Mouse (Mus musculus): ENCODE results near the gene Slc25a31. TPM values are rescaled to one million over a fixed set of nuclear protein-coding genes. Genes with fewer than 3 reads are reported as not detected.

Slc25a31 gene
- polyA plus RNA-seq, 1 experiment from 2014 or later: 0.25 TPM

- peak overlapping the region; percentile 89 for H3K27ac ChIP-seq (ENCODE audit: low read depth, low read length)
- 2% methylated on average over 32 of the region's 37 CpGs for WGBS
- peak overlapping the region; percentile 79 for H3K4me3 ChIP-seq (ENCODE audit: low read depth, low read length)
- H3K4me1 ChIP-seq (ENCODE audit: control insufficient read depth, insufficient read depth, low read length): peaks cover 6% of the 10 kb centered on the region; the same call in 1 of the 2 replicates
- H3K27me3 ChIP-seq (ENCODE audit: control insufficient read depth, insufficient read depth, low read length): no peaks in the 10 kb centered on the region
- no peaks in the 10 kb centered on the region for H3K9me3 ChIP-seq (ENCODE audit: control insufficient read depth, low read length)
- H3K36me3 ChIP-seq (ENCODE audit: control insufficient read depth, insufficient read depth, low read length): no peaks in the 10 kb centered on the region
- H3K9ac ChIP-seq (ENCODE audit: low read length): peak overlapping the region; percentile 75
- peak overlapping the region; percentile 92 for H3K4me2 ChIP-seq
- DNase-seq (ENCODE audit: low spot score, missing footprints): peak; percentile 96
- ATAC-seq (ENCODE audit: low FRiP score): no peak; the same call in 1 of the 2 replicates
Measured at GRCm38 (mm10) chr3:40745661-40746547, 37.2 kb downstream of the Slc25a31 start.

- Histone ChIP-seq H3K4me3 (ENCODE audit: low read depth, low read length) (no peak overlapping the region), H3K4me2 (no peak overlapping the region), H3K27ac (ENCODE audit: low read depth, low read length) (no peak overlapping the region), H3K4me1 (ENCODE audit: control insufficient read depth, insufficient read depth, low read length) (no peaks in the 10 kb centered on the region), H3K27me3 (ENCODE audit: control insufficient read depth, insufficient read depth, low read length) (no peaks in the 10 kb centered on the region), H3K36me3 (ENCODE audit: control insufficient read depth, insufficient read depth, low read length) (peaks cover 5% of the 10 kb centered on the region; the same call in 1 of the 2 replicates), H3K9me3 (ENCODE audit: control insufficient read depth, low read length) (no peaks in the 10 kb centered on the region), H3K9ac (ENCODE audit: low read length) (no peak overlapping the region)
- WGBS: 94% methylated on average over 3 of the region's 3 CpGs
- DNase-seq (ENCODE audit: low spot score, missing footprints): no peak
- ATAC-seq (ENCODE audit: low FRiP score): no peak
Measured at GRCm38 (mm10) chr3:40760746-40761145, 52.1 kb downstream of the Slc25a31 start.

GRCm38 (mm10) chr3:40761312-40761711 is 52.7 kb downstream of the Slc25a31 start:
- H3K4me3 ChIP-seq (ENCODE audit: low read depth, low read length): no peak overlapping the region
- no peak overlapping the region for H3K27ac ChIP-seq (ENCODE audit: low read depth, low read length)
- H3K27me3 ChIP-seq (ENCODE audit: control insufficient read depth, insufficient read depth, low read length): no peaks in the 10 kb centered on the region
- no peak overlapping the region for H3K4me2 ChIP-seq
- DNase-seq (ENCODE audit: low spot score, missing footprints): no peak
- no peaks in the 10 kb centered on the region for H3K4me1 ChIP-seq (ENCODE audit: control insufficient read depth, insufficient read depth, low read length)
- WGBS: 87% methylated on average over 2 of the region's 2 CpGs
- H3K9ac ChIP-seq (ENCODE audit: low read length): no peak overlapping the region
- H3K9me3 ChIP-seq (ENCODE audit: control insufficient read depth, low read length): no peaks in the 10 kb centered on the region
- ATAC-seq (ENCODE audit: low FRiP score): no peak
- peaks cover 5% of the 10 kb centered on the region; the same call in 1 of the 2 replicates for H3K36me3 ChIP-seq (ENCODE audit: control insufficient read depth, insufficient read depth, low read length)

Other genes starting within 250 kb of the Slc25a31 start
- gene Intu, start 177.6 kb upstream of the Slc25a31 start, polyA plus RNA-seq (2014; fragmentation: Nextera tagmentation; extraction: Ambion mirVana): 7.8 and 9.9 TPM in 2 replicates
- gene Hspa4l, start 35.6 kb downstream of the Slc25a31 start, polyA plus RNA-seq (2014; fragmentation: Nextera tagmentation; extraction: Ambion mirVana): 68.3 and 77.0 TPM in 2 replicates
- gene Plk4, start 91.2 kb downstream of the Slc25a31 start, polyA plus RNA-seq (2014; fragmentation: Nextera tagmentation; extraction: Ambion mirVana): 63.6 and 72.8 TPM in 2 replicates
- gene Mfsd8, start 138.0 kb downstream of the Slc25a31 start, polyA plus RNA-seq (2014; fragmentation: Nextera tagmentation; extraction: Ambion mirVana): 6.6 and 9.5 TPM in 2 replicates
- gene Abhd18, start 138.1 kb downstream of the Slc25a31 start, polyA plus RNA-seq (2014; fragmentation: Nextera tagmentation; extraction: Ambion mirVana): 4.1 and 5.4 TPM in 2 replicates
- gene 1700034I23Rik, start 193.7 kb downstream of the Slc25a31 start, polyA plus RNA-seq (2014; fragmentation: Nextera tagmentation; extraction: Ambion mirVana): 0.08 and 0.18 TPM in 2 replicates
- 2.4 TPM in 2 replicates for gene Larp1b, start 241.0 kb downstream of the Slc25a31 start, polyA plus RNA-seq (2014; fragmentation: Nextera tagmentation; extraction: Ambion mirVana)

All from midbrain, embryonic 11.5 days (tissue).